Mouse (Mus musculus) central nervous system, embryonic 14 days (tissue): ENCODE measurements around the gene Dnttip2. TPM values are rescaled to one million over a fixed set of nuclear protein-coding genes. Genes with fewer than 3 reads are reported as not detected.

Source experiments
- polyA plus RNA-seq: library from polyadenylated mRNA; depleted of rRNA; stranded (reverse); fragments of >200 nt; gene quantifications from 2 replicates; pipeline ENCODE4 v1.2.3, GENCODE M21; 2012; rRNA removed

Dnttip2 gene
- 35.6 and 37.7 TPM in 2 replicates for polyA plus RNA-seq

GRCm38 (mm10) chr3:122274241-122275024 lies at the start of gene Dnttip2:
Gene Dnttip2, plus strand, starts transcription at chr3:122274388.

DNA sequence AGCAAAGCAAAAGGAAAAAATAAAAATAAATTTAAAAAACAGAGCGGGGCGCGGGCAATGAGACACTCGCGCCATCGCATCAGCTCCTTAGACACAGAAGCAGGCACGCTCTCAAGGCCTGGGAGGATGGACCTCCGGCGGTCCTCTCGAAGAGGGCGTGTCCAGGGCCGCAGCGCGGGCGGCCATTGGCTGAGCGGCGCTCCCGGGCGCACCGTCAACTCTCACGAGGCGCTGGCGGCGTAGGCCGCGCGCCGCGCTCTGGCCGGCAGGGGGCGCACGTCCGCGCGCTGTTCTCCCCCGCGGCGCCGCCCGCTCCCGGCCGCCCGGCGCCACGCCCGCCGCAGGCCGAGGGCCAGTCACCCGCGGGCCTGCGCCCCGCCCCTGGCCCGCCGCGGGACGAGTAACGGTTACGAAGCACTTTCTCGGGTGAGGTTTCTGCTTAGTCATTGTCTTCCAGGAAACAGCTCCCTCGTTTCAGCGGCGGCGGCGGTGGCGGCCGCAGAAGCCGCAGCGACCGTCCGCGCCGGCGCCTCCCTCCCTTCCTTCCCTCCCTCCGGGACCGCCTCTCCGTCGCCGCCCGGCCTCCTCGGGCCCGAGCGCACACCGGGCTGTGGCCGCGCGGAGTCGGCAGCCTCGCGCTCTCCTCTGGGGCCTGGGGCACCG lies 28.8 kb upstream of the Dnttip2 start, which contains the start of gene Gclm:
Gene Gclm (plus strand): TSS at position 343 of the 663 bp plus-strand sequence.

GRCm38 (mm10) chr3:122293954-122294850 lies 20.0 kb downstream of the Dnttip2 start, which contains the start of gene Bcar3:
Gene Bcar3, plus strand, starts transcription at chr3:122294136.

Other genes starting within 250 kb of the Dnttip2 start
- gene Abca4, start 229.9 kb upstream of the Dnttip2 start, polyA plus RNA-seq = 3.0 and 3.3 TPM in 2 replicates
- gene Gclm, start 28.8 kb upstream of the Dnttip2 start, polyA plus RNA-seq = 29.3 and 29.8 TPM in 2 replicates
- 7.4 and 8.3 TPM in 2 replicates for gene Bcar3, start 19.7 kb downstream of the Dnttip2 start, polyA plus RNA-seq